Mouse (Mus musculus) heart, embryonic 14.5 days (tissue): ENCODE data around the gene Btbd19. TPM values are rescaled to one million over a fixed set of nuclear protein-coding genes. Genes with fewer than 3 reads are reported as not detected.

Experiments used
- ATAC-seq: fragments of 200-750 bp; cut with Nextera tagmentation; 2 replicates; pipeline ENCODE4 v1.8.0; 2017; ENCODE audit warnings: low read depth, moderate TSS enrichment; ENCODE audit not compliant: insufficient number of reproducible peaks, insufficient read depth, low FRiP score
- H3K27ac ChIP-seq, 2 experiments: fragments of 200-500 bp in 1 of 2; fragments of 300-500 bp in 1 of 2; sonication (generic) in 1 of 2; replicated peaks in 1 of 2; 2 replicates each; pipeline ENCODE4 v1.5.1; 2012 to 2014; ENCODE audit warnings: low read depth in 2 of 2, low read length in 2 of 2, control low read depth in 1 of 2, mild to moderate bottlenecking in 1 of 2, mixed read lengths in 1 of 2; ENCODE audit not compliant: control insufficient read depth in 1 of 2, insufficient read depth in 1 of 2
- H3K27me3 ChIP-seq: fragments of 300-500 bp; sonication (generic); 2 replicates; pipeline ENCODE4 v1.6.1; 2014; ENCODE audit warnings: mild to moderate bottlenecking, low read length, control low read depth; ENCODE audit not compliant: control insufficient read depth, insufficient read depth
- H3K36me3 ChIP-seq: fragments of 300-500 bp; sonication (generic); 2 replicates; pipeline ENCODE4 v1.6.1; 2014; ENCODE audit warnings: mild to moderate bottlenecking, control low read depth, low read length, mixed read lengths; ENCODE audit not compliant: control insufficient read depth, insufficient read depth
- H3K4me1 ChIP-seq, 2 experiments: fragments of 200-500 bp in 1 of 2; fragments of 300-500 bp in 1 of 2; sonication (generic) in 1 of 2; 2 replicates each; pipeline ENCODE4 v1.6.1; 2012 to 2014; ENCODE audit warnings: low read length in 2 of 2, control low read depth in 1 of 2, mixed read lengths in 1 of 2; ENCODE audit not compliant: control insufficient read depth in 2 of 2, insufficient read depth in 2 of 2
- H3K4me2 ChIP-seq: fragments of 300-500 bp; sonication (generic); 2 replicates; pipeline ENCODE4 v1.6.1; 2014; ENCODE audit warnings: mild to moderate bottlenecking, low read length
- H3K4me3 ChIP-seq, 2 experiments: fragments of 200-500 bp in 1 of 2; fragments of 300-500 bp in 1 of 2; sonication (generic) in 1 of 2; 2 replicates each; pipeline ENCODE4 v1.5.1; 2012 to 2014; ENCODE audit warnings: low read length in 2 of 2, mild to moderate bottlenecking in 2 of 2, control low read depth in 1 of 2, low read depth in 1 of 2, moderate library complexity in 1 of 2; ENCODE audit not compliant: control insufficient read depth in 1 of 2, insufficient read depth in 1 of 2
- H3K9ac ChIP-seq: fragments of 300-500 bp; sonication (generic); 2 replicates; pipeline ENCODE4 v1.6.1; 2014; ENCODE audit warnings: mild to moderate bottlenecking, low read length
- H3K9me3 ChIP-seq: fragments of 300-500 bp; sonication (generic); 2 replicates; pipeline ENCODE4 v1.6.1; 2016; ENCODE audit warnings: low read length, control low read depth; ENCODE audit not compliant: control insufficient read depth
- WGBS: fragments of 180-500 bp; shearing (Covaris S2); extraction: QIAGEN DNeasy Blood & Tissue Kit; methylation state at CpG from one replicate; pipeline ENCODE4 v1.1.7; 2014; 5-methylcytosine and 5-hydroxymethylcytosine counted together
- polyA plus RNA-seq: library from polyadenylated mRNA; unstranded; fragments of >200 nt; fragmentation: Nextera tagmentation; extraction: Ambion mirVana; gene quantifications from 2 replicates; pipeline ENCODE4 v1.2.1, GENCODE M21; 2014

Gene Btbd19
- polyA plus RNA-seq, 1 experiment from 2014 or later = 2.5 TPM

- Histone ChIP-seq H3K36me3 (no peaks in the 10 kb centered on the region), H3K9me3 (no peaks in the 10 kb centered on the region), H3K4me3 (no peak overlapping the region), H3K4me2 (no peak overlapping the region), H3K27me3 (no peaks in the 10 kb centered on the region), H3K27ac (no peak overlapping the region), H3K4me1 (peaks cover 4 to 15% of the 10 kb centered on the region in 2 experiments; a peak in 3 of 4 replicates), H3K9ac (no peak overlapping the region)
- no peak for ATAC-seq
- 71% methylated on average over 4 of the region's 4 CpGs for WGBS
Observed at GRCm38 (mm10) chr4:117100036-117100435, 25.5 kb downstream of the Btbd19 start.

DNA sequence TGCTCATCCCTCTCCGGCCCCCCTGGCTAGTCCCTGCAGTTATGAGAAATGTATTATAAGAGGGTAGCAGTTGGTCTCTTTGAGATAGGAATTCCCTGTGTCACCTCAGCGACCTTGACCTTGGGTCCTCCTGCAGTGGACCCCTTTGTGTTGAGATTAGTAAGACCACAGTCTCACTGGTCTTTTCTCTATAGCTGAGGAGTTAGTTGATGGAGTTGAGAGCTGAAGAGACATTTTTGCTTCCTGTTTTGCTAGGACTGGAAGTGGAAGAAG lies 26.8 kb downstream of the Btbd19 start:
- no peak overlapping the region for H3K4me2 ChIP-seq
- WGBS = 61% methylated on average over 2 of the region's 2 CpGs

DNA sequence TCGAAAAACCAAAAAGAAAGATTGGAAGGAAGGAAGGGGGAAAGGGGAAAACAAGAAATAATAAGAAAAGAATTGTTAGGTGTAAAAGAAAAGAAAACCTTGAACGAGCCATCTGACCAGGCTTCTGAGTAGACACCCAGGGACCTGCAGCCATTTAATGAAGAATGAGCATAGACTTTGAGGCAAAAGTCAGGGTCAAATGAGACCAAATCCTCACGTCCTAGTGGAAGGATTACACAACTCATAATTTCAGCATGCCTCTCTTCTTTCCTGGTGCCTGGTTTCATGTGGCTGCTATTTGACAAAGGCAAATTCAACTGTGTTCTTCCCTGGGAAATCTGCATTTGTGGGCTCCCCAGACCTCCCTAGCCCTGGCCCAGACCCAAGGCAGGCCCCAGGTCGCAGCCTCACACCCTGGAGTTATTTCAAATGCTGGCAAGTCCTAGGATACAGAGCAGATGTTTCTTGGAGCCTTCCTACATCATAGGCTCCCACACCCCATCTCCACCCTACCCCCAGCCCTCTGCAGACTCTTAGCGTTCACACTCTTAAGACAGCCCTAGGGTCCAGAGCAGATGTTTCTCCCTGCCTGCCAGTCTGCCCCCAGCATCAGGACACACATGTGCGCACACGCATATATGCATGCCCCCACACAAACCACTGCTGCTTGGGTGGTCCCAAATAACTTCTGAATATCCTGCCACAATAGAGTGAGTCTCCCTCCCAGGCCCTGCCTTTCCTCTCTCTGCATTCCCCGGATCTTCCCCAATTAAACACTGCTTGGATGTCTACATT lies 27.4 kb downstream of the Btbd19 start:
- no peak overlapping the region for H3K9ac ChIP-seq
- no peaks in the 10 kb centered on the region for H3K9me3 ChIP-seq
- no peaks in the 10 kb centered on the region for H3K36me3 ChIP-seq
- H3K27me3 ChIP-seq = no peaks in the 10 kb centered on the region
- H3K4me1 ChIP-seq = peaks cover 4 to 15% of the 10 kb centered on the region in 2 experiments; a peak in 3 of 4 replicates
- no peak overlapping the region for H3K4me3 ChIP-seq
- 0 out of 2 replicates have a peak overlapping the region, but pooled peaks have one; percentile 86 for H3K4me2 ChIP-seq
- WGBS = 71% methylated on average over 8 of the region's 8 CpGs
- no peak for ATAC-seq
- H3K27ac ChIP-seq = 0 out of 4 replicates have a peak overlapping the region, but pooled peaks of 1 of the 2 experiments have one; percentile 14

More for the DNA sequence above, 26.8 kb downstream of the Btbd19 start:
- ATAC-seq = no peak
- H3K36me3 ChIP-seq = no peaks in the 10 kb centered on the region
- H3K4me3 ChIP-seq = no peak overlapping the region
- H3K27ac ChIP-seq = no peak overlapping the region
- no peaks in the 10 kb centered on the region for H3K9me3 ChIP-seq
- no peaks in the 10 kb centered on the region for H3K27me3 ChIP-seq
- H3K9ac ChIP-seq = no peak overlapping the region
- peaks cover 4 to 15% of the 10 kb centered on the region in 2 experiments; a peak in 3 of 4 replicates for H3K4me1 ChIP-seq

- peak overlapping the region; percentile 39; the same call in 1 of the 2 replicates for H3K9ac ChIP-seq
- H3K27me3 ChIP-seq = no peaks in the 10 kb centered on the region
- H3K36me3 ChIP-seq = no peaks in the 10 kb centered on the region
- no peaks in the 10 kb centered on the region for H3K9me3 ChIP-seq
- peak overlapping the region; percentile 48 to 58 for H3K4me3 ChIP-seq
- H3K4me1 ChIP-seq = peaks cover 4 to 15% of the 10 kb centered on the region in 2 experiments; a peak in 3 of 4 replicates
- ATAC-seq = no peak
- H3K27ac ChIP-seq = peak overlapping the region; percentile 73 to 75
- 14% methylated on average over 5 of the region's 5 CpGs for WGBS
- H3K4me2 ChIP-seq = peak overlapping the region; percentile 86
Observed at GRCm38 (mm10) chr4:117096666-117097065, 28.9 kb downstream of the Btbd19 start.

DNA sequence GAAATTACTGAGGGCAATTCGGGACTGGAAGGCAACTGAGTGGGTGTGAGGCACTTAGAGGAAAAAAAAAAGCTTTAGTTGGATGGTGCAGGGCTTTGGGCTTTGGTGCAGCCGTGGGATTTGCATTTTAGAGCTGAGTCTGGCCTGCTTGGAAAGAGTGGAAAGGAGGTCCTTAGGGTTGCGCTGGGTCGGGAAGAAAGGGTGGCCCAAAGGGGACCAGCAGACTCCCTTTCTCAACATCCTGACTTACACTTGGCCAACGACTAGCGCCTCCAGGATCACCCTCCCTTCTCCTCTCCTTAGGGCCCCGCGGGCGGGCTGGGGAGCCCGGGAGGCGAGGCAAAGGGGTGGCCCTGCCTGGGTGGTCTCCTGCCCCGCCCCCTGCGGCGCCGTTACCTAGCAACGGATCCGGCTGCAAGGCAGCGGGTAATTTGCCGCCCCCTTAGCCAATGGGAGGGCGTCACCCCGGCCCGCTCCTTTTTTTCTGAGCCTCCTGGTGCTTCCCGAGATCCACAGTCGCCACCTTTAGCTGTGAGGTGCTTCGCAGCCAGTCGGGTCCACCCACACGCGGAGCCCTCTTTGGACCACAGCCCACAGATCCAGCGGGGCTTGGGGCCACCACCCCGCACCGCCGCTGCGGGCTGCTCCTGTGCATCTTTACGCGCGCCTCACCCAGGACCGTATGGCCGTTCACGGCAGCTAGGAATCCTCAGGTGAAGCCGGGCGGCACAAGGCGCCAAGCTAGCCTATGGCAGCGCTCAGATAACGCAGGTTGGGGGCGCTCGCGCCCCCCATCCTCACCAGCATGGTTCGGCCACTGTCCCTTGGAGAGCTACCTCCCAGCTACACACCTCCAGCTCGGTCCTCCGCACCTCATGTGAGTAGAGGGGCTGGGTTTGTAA lies 29.7 kb downstream of the Btbd19 start, which contains the start of gene Ptch2:
Gene Ptch2 (plus strand): TSS at position 525 of the 902 bp plus-strand sequence.
- Histone ChIP-seq H3K27ac (peak within 1 kb of the TSS; percentile 73 to 75), H3K4me2 (peak within 1 kb of the TSS; percentile 86), H3K9me3 (no peaks in the 10 kb centered on the region), H3K27me3 (no peaks in the 10 kb centered on the region), H3K9ac (peak within 1 kb of the TSS; percentile 39), H3K4me3 (peak within 1 kb of the TSS; percentile 48 to 58), H3K36me3 (no peaks in the 10 kb centered on the region), H3K4me1 (peaks cover 4 to 12% of the 10 kb centered on the region in 2 experiments; a peak in 3 of 4 replicates)
- ATAC-seq = peak; percentile 26; the same call in 1 of the 2 replicates
- WGBS = 2% methylated on average over 42 of the region's 50 CpGs

- no peak for ATAC-seq
- 76% methylated on average over 3 of the region's 3 CpGs for whole genome bisulfite sequencing
- Histone ChIP-seq H3K4me3 (no peak overlapping the region), H3K27me3 (no peaks in the 10 kb centered on the region), H3K4me1 (peaks cover 4 to 12% of the 10 kb centered on the region in 2 experiments; a peak in 3 of 4 replicates), H3K4me2 (no peak overlapping the region), H3K36me3 (no peaks in the 10 kb centered on the region), H3K27ac (no peak overlapping the region), H3K9me3 (no peaks in the 10 kb centered on the region), H3K9ac (no peak overlapping the region)
Observed at GRCm38 (mm10) chr4:117094626-117095361, 30.7 kb downstream of the Btbd19 start.

GRCm38 (mm10) chr4:117090586-117090985 lies 34.9 kb downstream of the Btbd19 start:
- no peak overlapping the region for H3K27ac ChIP-seq
- no peaks in the 10 kb centered on the region for H3K27me3 ChIP-seq
- no peak overlapping the region for H3K4me3 ChIP-seq
- 81% methylated on average over 7 of the region's 7 CpGs for WGBS
- no peak for ATAC-seq
- no peak overlapping the region for H3K9ac ChIP-seq
- no peaks in the 10 kb centered on the region for H3K9me3 ChIP-seq
- H3K36me3 ChIP-seq = peaks cover 18% of the 10 kb centered on the region
- H3K4me1 ChIP-seq = peaks cover 0 to 2% of the 10 kb centered on the region in 2 experiments; a peak in 1 of 4 replicates
- H3K4me2 ChIP-seq = no peak overlapping the region
